Mouse (Mus musculus) cerebellum, adult 11 months (tissue): Measurements from ENCODE around the gene 1700025C18Rik.
A peak's percentile ranks its signal among the peaks of the same experiment; 100 is the strongest.

ENCODE experiments used
- DNase-seq: peaks from one replicate; pipeline ENCODE4 v3.0.0; 2022

The 1700025C18Rik gene

GRCm38 (mm10) chr2:165077055-165077454 lies 13.5 kb downstream of the 1700025C18Rik start:
- DNase-seq = no peak

- DNase-seq = peak; percentile 90
These were observed 15.6 kb downstream of the 1700025C18Rik start for GRCm38 (mm10) chr2:165074937-165075336.

- DNase-seq = peak; percentile 85
These were observed 16.3 kb downstream of the 1700025C18Rik start for GRCm38 (mm10) chr2:165074081-165074884.

GRCm38 (mm10) chr2:165073381-165073781 lies 17.2 kb downstream of the 1700025C18Rik start:
- DNase-seq = peak; percentile 87

- peak; percentile 79 for DNase-seq
These were observed 20.3 kb downstream of the 1700025C18Rik start for GRCm38 (mm10) chr2:165070096-165070816.

GRCm38 (mm10) chr2:165068806-165069205 lies 21.7 kb downstream of the 1700025C18Rik start:
- no peak for DNase-seq

GRCm38 (mm10) chr2:165064489-165064888 lies 26.1 kb downstream of the 1700025C18Rik start:
- no peak for DNase-seq

GRCm38 (mm10) chr2:165061638-165062433 lies 28.7 kb downstream of the 1700025C18Rik start:
- DNase-seq = no peak

- no peak for DNase-seq
These were observed 30.6 kb downstream of the 1700025C18Rik start for GRCm38 (mm10) chr2:165059961-165060360.

GRCm38 (mm10) chr2:165056377-165057085 lies 34.0 kb downstream of the 1700025C18Rik start:
- no peak for DNase-seq

GRCm38 (mm10) chr2:165055905-165056304 lies 34.6 kb downstream of the 1700025C18Rik start:
- DNase-seq = no peak

GRCm38 (mm10) chr2:165054888-165055852 lies 35.4 kb downstream of the 1700025C18Rik start, which contains the start of gene Cd40:
TSS of gene Cd40 (plus strand) at chr2:165055627.
- DNase-seq = no peak

- no peak for DNase-seq
These were observed 39.0 kb downstream of the 1700025C18Rik start for GRCm38 (mm10) chr2:165051566-165051965.

GRCm38 (mm10) chr2:165050826-165051548 lies 39.6 kb downstream of the 1700025C18Rik start:
- no peak for DNase-seq

GRCm38 (mm10) chr2:165049044-165049443 lies 41.5 kb downstream of the 1700025C18Rik start:
- DNase-seq = no peak

GRCm38 (mm10) chr2:165043729-165044128 lies 46.8 kb downstream of the 1700025C18Rik start:
- DNase-seq = no peak

- DNase-seq = no peak
These were observed 47.4 kb downstream of the 1700025C18Rik start for GRCm38 (mm10) chr2:165043090-165043636.

GRCm38 (mm10) chr2:165042126-165042525 lies 48.4 kb downstream of the 1700025C18Rik start:
- no peak for DNase-seq

GRCm38 (mm10) chr2:165037415-165037814 lies 53.1 kb downstream of the 1700025C18Rik start:
- no peak for DNase-seq

GRCm38 (mm10) chr2:165035058-165035431 lies 55.5 kb downstream of the 1700025C18Rik start:
- DNase-seq = no peak
